Mouse (Mus musculus): ENCODE results near the gene Klhdc9. TPM values are rescaled to one million over a fixed set of nuclear protein-coding genes. Genes with fewer than 3 reads are reported as not detected.
A peak's percentile ranks its signal among the peaks of the same experiment; 100 is the strongest.

Klhdc9 gene
- 1 to 10 TPM; 6.2 to 7.1 TPM for total RNA-seq (2021)
- long read RNA-seq, experiment 1, transcript Klhdc9-201 (4 exons, 1,558 nt) = major isoform, 9 of 11 reads
- long read RNA-seq, experiment 1, partial matches to known transcripts = 1 of 11 reads
- long read RNA-seq, experiment 1, other reads (novel, unspliced or antisense) = 1 of 11 reads
- long read RNA-seq, experiment 2, partial matches to known transcripts = 3 of 4 reads
- long read RNA-seq, experiment 2, other reads (novel, unspliced or antisense) = 0 of 4 reads

DNA sequence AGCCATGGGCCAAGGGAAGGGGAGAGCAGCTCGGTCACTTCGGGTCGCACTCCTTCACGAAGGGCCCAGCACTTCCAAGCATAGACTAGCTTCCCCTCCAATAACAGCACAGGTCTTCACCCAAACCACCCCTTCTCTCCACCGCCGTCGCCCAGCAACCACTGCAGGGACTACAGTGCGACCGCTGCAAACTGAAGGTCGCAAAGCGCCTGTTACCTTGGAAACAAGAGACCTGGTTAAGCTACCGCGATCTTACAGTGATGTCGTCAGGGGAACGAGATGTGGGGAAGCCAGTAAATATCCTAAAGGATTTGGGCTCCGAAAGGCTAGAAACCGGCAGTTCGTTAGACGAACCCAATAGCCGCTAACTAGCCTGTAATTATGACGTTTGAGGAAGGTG lies at the start of gene Klhdc9:
Gene Klhdc9, minus strand, starts transcription at position 143 of the 400 bp plus-strand sequence.
- intact Hi-C loops (cut with DNase I) = loop anchor here (1.0 to 10.0 kb wide), 3 partner anchors 51 to 204 kb away; partner anchors contain the start of gene Usf1
- no peak for TF ChIP-seq CTCF (IDR thresholded peaks at IDR 0.05)
- DNase-seq (ENCODE audit: extremely low spot score in 1 of 2, low spot score in 2 of 2) = peak; percentile 81 to 85
- Histone ChIP-seq H3K4me3 (peak within 1 kb of the TSS; percentile 59), H3K27ac (peak within 1 kb of the TSS; percentile 97)

DNA sequence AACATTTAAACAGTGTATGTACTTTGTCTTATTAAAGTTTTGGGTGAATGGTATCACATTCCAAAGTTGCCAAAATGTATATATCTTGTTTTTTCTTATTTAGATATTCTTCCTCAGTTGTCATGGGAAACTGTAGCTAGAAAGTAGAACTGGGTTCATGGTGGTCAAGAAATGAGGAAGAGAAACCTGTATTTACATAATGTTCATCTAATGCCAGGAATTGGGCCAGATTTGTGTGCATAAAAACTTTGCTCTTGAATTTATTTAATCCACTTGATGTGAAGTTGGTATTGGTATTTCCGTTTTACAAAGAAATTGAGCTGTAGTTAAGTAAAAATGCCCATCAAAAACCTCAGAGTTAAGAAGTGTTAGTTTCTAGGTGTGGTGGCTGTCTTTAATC lies 49.6 kb upstream of the Klhdc9 start:
- Histone ChIP-seq H3K27ac (no peak overlapping the region), H3K4me3 (no peak overlapping the region)
- no peak for DNase-seq (ENCODE audit: extremely low spot score in 1 of 2, low spot score in 2 of 2)
- intact Hi-C loops (cut with DNase I) = loop anchor here (2.0 to 5.0 kb wide), 3 partner anchors 69 to 298 kb away; partner anchors contain the start of genes Cfap126 and Ufc1
- TF ChIP-seq CTCF (IDR thresholded peaks at IDR 0.05) = no peak

DNA sequence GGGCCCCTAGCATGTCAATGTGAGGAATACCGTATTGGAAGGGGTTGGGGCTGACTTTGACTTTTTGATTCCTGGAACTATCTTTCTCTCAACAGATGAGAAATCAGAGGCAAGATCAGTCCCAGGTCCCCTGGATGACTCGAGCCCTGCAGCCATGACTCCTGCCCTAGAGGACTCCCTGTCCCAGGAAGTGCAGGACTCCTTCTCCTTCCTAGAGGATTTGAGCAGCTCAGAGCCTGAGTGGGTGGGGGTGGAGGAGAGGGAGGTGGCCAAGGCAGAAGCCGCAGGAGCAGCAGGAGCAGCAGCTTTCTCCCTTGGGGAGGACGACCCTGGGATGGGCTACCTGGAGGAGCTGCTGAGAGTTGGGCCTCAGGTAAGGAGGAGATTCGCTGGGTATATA lies 46.7 kb upstream of the Klhdc9 start:
- TF ChIP-seq CTCF (IDR thresholded peaks at IDR 0.05) = no peak

DNA sequence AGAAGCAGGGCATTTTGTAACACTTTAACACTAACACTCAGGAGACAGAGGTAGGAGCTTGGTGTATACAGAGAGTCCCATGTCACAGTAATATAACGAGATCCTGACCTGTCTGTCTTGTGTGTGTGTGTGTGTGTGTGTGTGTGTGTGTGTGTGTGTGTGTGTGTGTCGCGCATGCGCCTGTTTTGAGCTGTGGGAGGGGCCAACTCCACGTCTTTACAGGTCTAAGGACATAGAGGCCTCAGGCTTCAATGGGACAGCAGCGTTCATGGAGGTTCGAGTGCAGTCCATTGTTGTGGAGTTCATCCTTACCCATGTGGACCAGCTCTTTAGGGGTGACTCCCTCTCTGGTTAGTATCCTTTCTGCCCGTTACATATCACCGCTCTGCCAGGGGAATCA lies 42.4 kb upstream of the Klhdc9 start:
- TF ChIP-seq CTCF (IDR thresholded peaks at IDR 0.05) = no peak
- no peak overlapping the region for H3K4me3 ChIP-seq
- DNase-seq (ENCODE audit: extremely low spot score in 1 of 2, low spot score in 2 of 2) = no peak
- no peak overlapping the region for H3K27ac ChIP-seq
- intact Hi-C loops (cut with DNase I) = no loop called here

More for the DNA sequence above, 46.7 kb upstream of the Klhdc9 start:
- DNase-seq (ENCODE audit: extremely low spot score in 1 of 2, low spot score in 2 of 2) = no peak
- intact Hi-C loops (cut with DNase I) = no loop called here
- H3K27ac ChIP-seq = no peak overlapping the region
- no peak overlapping the region for H3K4me3 ChIP-seq

DNA sequence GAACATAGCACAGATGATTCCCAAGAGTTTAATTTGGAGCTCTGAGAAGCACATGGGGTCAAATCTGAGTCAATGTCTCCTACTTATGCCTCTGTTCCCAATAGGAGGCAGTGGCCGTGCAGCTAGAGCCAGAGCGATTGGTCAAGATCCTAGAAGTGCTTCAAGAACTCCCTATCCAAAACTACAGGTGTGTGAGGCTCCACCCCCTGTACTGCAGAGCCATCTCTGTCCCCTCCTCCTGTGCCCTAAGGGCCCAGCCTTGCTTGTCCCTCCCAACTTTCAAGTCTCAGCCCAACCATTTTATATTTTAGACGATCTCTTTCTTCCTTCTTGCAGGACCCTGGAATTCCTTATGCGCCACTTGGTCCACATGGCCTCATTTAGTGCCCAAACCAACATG lies 41.2 kb upstream of the Klhdc9 start:
- Histone ChIP-seq H3K4me3 (no peak overlapping the region), H3K27ac (no peak overlapping the region)
- intact Hi-C loops (cut with DNase I) = no loop called here
- DNase-seq (ENCODE audit: extremely low spot score in 1 of 2, low spot score in 2 of 2) = no peak
- no peak for TF ChIP-seq CTCF (IDR thresholded peaks at IDR 0.05)

DNA sequence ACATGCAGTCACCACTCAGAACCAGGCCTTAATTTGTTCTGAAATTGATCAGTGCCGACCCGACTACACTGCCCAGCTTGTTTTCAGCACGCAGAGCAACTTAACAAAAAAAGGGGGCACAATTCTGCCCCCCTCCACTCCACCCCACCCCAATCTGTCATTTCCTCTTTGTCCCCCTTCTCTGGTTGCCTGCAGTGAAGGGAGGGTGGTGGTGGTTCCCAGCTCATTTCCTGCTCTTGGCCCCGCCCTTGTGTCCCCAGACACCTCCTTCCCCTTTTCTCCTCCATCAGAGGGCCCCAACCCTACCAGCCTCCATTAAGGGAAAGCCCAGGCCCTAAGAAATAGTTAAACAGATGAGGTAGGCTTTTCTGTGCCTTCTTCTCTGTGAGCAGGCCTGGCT lies 29.5 kb upstream of the Klhdc9 start:
- no peak for DNase-seq (ENCODE audit: extremely low spot score in 1 of 2, low spot score in 2 of 2)
- intact Hi-C loops (cut with DNase I) = no loop called here
- TF ChIP-seq CTCF (IDR thresholded peaks at IDR 0.05) = no peak
- H3K27ac ChIP-seq = no peak overlapping the region
- no peak overlapping the region for H3K4me3 ChIP-seq

DNA sequence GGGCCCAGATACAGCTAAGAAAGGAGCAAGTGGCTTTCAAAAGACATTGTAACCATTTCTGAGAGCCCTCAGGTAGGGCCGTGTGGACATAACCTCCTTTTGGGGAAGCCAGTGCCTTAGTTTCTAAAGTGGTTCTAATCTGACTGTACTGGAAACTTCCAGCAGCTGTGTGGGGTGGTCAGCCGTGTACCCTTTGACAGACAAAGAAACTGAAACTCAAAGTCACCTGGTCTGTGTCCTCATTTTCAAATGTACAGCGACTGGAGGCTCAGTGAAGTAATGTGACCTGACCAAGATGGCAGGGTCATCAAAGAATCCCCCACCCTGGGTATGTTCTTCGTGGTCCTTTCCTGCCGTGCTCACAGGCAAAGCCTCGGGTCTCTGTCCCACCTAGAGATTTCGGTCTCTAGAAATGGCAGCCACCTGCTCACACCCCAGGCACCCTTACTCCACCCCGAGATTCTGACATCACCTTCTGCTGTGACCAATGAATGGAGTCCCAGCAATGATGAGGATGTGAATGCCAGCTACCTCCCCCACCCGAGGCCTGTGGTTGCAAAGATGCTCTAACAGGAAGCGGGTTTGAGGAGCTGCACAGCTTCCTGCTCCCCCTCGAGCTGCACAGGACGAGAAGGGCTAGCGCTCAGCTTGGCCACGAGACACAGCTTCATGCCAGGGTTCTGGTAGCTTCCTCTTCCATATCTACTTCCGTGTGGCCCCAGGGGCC lies 27.9 kb upstream of the Klhdc9 start, which contains the start of gene Arhgap30:
Gene Arhgap30, plus strand, starts transcription at position 579 of the 727 bp plus-strand sequence.
- no peak within 1 kb of the TSS for H3K27ac ChIP-seq
- H3K4me3 ChIP-seq = no peak within 1 kb of the TSS
- TF ChIP-seq CTCF (IDR thresholded peaks at IDR 0.05) = no peak
- DNase-seq (ENCODE audit: extremely low spot score in 1 of 2, low spot score in 2 of 2) = no peak
- intact Hi-C loops (cut with DNase I) = no loop called here

DNA sequence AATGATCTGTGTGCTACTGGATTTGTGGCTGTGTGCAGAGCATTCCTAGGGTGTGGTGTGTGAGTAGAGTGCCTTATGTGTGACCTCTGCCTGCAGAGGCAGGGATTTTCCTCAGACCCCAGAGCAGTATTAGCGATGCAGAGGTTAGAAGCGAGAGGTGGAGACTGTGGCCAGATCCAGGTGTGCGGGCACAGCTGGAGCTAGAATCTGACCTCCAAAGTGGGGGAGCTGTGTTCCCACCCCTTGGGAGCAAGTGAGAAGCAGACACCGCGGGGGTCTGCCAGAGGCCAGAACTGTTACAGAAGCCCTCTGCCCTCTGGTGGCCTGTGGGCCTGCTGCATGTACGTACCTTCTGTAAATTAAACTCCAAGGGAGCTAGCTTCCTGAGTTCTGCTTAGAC lies 26.5 kb upstream of the Klhdc9 start:
- no peak overlapping the region for H3K4me3 ChIP-seq
- DNase-seq (ENCODE audit: extremely low spot score in 1 of 2, low spot score in 2 of 2) = no peak
- intact Hi-C loops (cut with DNase I) = no loop called here

DNA sequence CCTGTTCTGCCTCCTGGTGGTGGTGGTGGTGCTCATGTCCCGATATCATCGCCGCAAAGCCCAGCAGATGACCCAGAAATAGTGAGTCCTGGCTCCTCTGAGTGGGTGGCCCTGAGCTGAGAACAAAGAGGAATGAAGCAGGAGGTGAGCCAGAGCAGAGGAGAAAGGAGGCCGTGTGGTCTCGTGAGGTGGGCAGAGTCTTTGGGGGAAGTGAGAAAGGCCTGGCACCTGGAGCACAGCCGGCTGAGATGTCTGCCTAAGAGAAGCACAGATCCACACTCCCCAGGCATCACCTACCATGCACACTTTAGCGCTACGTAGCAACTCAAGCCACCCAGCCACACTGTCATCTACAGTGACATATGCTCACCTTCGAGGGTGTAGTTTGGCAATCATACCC lies 24.6 kb upstream of the Klhdc9 start:
- intact Hi-C loops (cut with DNase I) = no loop called here
- TF ChIP-seq CTCF (IDR thresholded peaks at IDR 0.05) = no peak; the same call in 1 of the 2 replicates
- Histone ChIP-seq H3K4me3 (no peak overlapping the region), H3K27ac (no peak overlapping the region)
- DNase-seq (ENCODE audit: extremely low spot score in 1 of 2, low spot score in 2 of 2) = no peak

More for the DNA sequence above, 26.5 kb upstream of the Klhdc9 start:
- no peak overlapping the region for H3K27ac ChIP-seq
- peak; percentile 24 for TF ChIP-seq CTCF (IDR thresholded peaks at IDR 0.05)

DNA sequence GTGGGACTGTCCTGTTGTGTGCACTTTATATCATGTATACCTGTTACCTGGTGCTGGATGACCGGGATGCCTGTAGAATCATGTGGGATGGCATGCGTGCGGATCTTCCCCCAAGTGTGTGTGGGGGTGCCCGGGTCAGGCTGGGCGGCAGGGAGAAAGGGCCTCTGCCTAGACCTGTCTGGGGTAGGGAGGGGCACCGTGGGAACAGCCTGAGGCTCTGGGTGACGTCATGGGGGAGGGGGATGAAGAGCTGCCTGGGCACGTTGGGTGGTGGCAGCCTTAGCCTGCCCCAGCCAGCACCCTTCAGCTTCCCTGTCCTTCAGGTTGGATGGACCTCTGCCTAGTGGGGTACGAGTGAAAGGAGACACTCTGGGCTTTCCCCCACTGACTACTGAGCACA lies 23.8 kb upstream of the Klhdc9 start:
- Histone ChIP-seq H3K27ac (no peak overlapping the region), H3K4me3 (no peak overlapping the region)
- intact Hi-C loops (cut with DNase I) = no loop called here
- no peak for TF ChIP-seq CTCF (IDR thresholded peaks at IDR 0.05)
- DNase-seq (ENCODE audit: extremely low spot score in 1 of 2, low spot score in 2 of 2) = no peak

DNA sequence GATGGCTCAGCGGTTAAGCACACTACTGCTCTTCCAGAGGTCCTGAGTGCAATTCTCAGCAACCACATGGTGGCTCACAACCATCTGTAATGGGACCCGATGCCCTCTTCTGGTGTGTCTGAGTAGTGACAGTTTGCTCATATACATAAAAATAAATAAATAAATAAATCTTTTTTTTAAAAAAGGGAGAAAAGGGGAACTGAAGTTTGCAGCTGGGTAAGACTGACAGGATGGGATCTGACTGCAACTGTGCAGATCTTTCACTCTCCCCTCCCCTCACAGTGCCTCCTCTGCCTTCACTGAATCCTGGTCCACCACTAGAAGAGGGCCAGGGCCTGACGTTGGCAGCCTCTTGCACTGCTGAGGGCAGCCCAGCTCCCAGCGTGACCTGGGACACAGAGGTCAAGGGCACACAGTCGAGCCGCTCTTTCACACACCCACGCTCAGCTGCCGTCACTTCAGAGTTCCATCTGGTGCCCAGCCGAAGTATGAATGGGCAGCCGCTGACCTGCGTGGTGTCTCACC lies 21.6 kb upstream of the Klhdc9 start:
- intact Hi-C loops (cut with DNase I) = no loop called here

DNA sequence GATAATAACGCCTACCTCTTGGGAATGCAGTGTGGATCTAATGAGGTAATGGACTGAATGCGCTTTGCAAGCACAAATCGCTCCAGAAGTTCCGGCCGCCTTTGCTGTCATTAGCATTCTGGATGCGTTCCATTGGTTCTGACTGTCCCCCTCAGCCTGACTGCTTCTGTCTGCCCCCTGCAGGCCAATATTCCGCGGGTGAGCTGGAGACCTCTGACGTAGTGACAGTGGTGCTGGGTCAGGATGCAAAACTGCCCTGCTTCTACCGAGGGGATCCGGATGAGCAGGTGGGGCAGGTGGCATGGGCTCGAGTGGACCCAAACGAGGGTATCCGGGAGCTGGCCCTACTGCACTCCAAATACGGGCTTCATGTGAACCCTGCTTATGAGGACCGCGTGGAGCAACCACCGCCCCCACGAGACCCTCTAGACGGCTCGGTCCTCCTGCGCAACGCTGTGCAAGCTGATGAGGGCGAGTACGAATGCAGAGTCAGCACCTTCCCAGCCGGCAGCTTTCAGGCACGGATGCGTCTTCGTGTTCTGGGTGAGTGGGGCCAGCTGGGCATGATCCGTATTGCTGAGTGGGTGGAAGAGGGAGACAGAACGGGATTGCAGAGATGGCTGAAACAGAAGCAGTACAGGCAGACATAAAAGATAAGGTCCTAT lies 19.5 kb upstream of the Klhdc9 start:
- Histone ChIP-seq H3K4me3 (peak overlapping the region; percentile 43), H3K27ac (no peak overlapping the region; the same call in 1 of the 2 replicates)
- intact Hi-C loops (cut with DNase I) = loop anchor here (1.0 kb wide), 1 partner anchor 31 kb away; the partner anchor contains the start of gene Usf1
- peak; percentile 71 for TF ChIP-seq CTCF (IDR thresholded peaks at IDR 0.05)
- peak; percentile 71 to 73 for DNase-seq (ENCODE audit: extremely low spot score in 1 of 2, low spot score in 2 of 2)

More for the DNA sequence above, 21.6 kb upstream of the Klhdc9 start:
- peak; percentile 15 for TF ChIP-seq CTCF (IDR thresholded peaks at IDR 0.05)
- DNase-seq (ENCODE audit: extremely low spot score in 1 of 2, low spot score in 2 of 2) = no peak
- Histone ChIP-seq H3K27ac (no peak overlapping the region), H3K4me3 (no peak overlapping the region)

Measured in left cerebral cortex, adult 2 months (tissue).